Mouse (Mus musculus) kidney, adult 2 months (tissue): ENCODE measurements around the gene Dapp1. TPM values are rescaled to one million over a fixed set of nuclear protein-coding genes. Genes with fewer than 3 reads are reported as not detected.
A peak's percentile ranks its signal among the peaks of the same experiment; 100 is the strongest.
"Not testable (repeated sequence)": the region's sequence is repeated elsewhere in the genome, so short reads cannot be mapped to it uniquely, and the experiment has no call there.

Experiments
- DNase-seq: peaks from one replicate; pipeline ENCODE4 v3.0.0; 2021
- H3K27ac ChIP-seq: fragments of 200-500 bp; 2 replicates; pipeline ENCODE4 v1.5.1; 2012; ENCODE audit warnings: low read depth, low read length, control low read depth, inconsistent platforms; ENCODE audit not compliant: insufficient read depth
- H3K27me3 ChIP-seq: fragments of 200-500 bp; replicated peaks from 2 replicates; pipeline ENCODE4 v1.6.1; 2012; ENCODE audit warnings: mild to moderate bottlenecking, moderate library complexity, low read length, inconsistent platforms; ENCODE audit not compliant: control insufficient read depth, insufficient read depth
- H3K36me3 ChIP-seq: fragments of 200-500 bp; 2 replicates; pipeline ENCODE4 v1.6.1; 2012; ENCODE audit warnings: mild to moderate bottlenecking, moderate library complexity, low read length, inconsistent platforms; ENCODE audit not compliant: control insufficient read depth, insufficient read depth
- H3K4me1 ChIP-seq: fragments of 200-500 bp; 2 replicates; pipeline ENCODE4 v1.6.1; 2011; ENCODE audit warnings: low read length; ENCODE audit not compliant: control insufficient read depth, insufficient read depth
- H3K4me3 ChIP-seq: fragments of 200-500 bp; 2 replicates; pipeline ENCODE4 v1.5.1; 2011; ENCODE audit warnings: mild to moderate bottlenecking, low read depth, low read length, control low read depth; ENCODE audit not compliant: insufficient read depth
- CTCF ChIP-seq: fragments of 200-500 bp; conservative IDR thresholded peaks from 2 replicates; pipeline ENCODE4 v1.5.1; 2011; ENCODE audit warnings: low read depth, mild to moderate bottlenecking, control low read depth, low read length, moderate library complexity, mixed read lengths; ENCODE audit not compliant: insufficient read depth, insufficient read length
- POLR2A ChIP-seq: fragments of 200-500 bp; IDR thresholded peaks from one replicate; pipeline ENCODE4 v1.6.1; 2011; ENCODE audit warnings: low read depth, low read length, control low read depth
- WGBS: fragments of 180-500 bp; shearing (Covaris S2); methylation state at CpG from one replicate; pipeline ENCODE4 v1.1.7; 2018; 5-methylcytosine and 5-hydroxymethylcytosine counted together
- polyA plus RNA-seq: library from polyadenylated mRNA; depleted of rRNA; stranded (reverse); fragments of >200 nt; gene quantifications from 2 replicates; pipeline ENCODE4 v1.2.3, GENCODE M21; 2012

The Dapp1 gene
- polyA plus RNA-seq, 1 experiment: 2.3 TPM

DNA sequence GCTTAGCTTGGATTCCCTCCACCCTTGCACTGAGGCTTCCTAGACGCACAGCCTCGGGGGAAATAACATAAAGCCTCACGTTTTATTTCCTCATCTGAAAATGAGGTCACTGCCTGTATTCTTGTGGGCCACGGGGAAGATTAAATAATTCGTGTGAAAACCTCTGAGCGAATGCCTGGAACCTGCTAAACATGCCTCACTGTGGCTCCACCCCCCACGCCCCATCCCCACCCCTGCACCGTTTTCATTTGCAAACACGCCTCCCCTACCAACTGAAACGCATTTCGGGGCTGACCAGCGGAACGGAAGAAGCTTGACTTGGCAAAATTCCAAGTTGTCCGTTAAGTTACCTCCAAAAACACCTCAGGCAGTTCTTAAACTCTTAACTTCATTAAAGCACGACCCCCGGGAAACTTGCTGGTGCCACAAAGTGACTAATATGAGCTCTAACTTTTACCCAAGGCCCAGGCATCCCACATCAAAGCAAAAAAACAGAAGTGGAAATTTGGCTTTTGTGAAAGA lies 25.7 kb downstream of the Dapp1 start:
- no peaks in the 10 kb centered on the region for H3K36me3 ChIP-seq
- no peaks in the 10 kb centered on the region for H3K4me1 ChIP-seq
- WGBS: 10% methylated on average over 16 of the region's 16 CpGs
- H3K27me3 ChIP-seq: no peaks in the 10 kb centered on the region
- DNase-seq: peak; percentile 15
- TF ChIP-seq POLR2A: no peak
- TF ChIP-seq CTCF: no peak
- H3K4me3 ChIP-seq: no peak overlapping the region
- no peak overlapping the region for H3K27ac ChIP-seq

- no peak overlapping the region for H3K4me3 ChIP-seq
- no peak for DNase-seq
- TF ChIP-seq CTCF (no peak), POLR2A (no peak)
- H3K4me1 ChIP-seq: no peaks in the 10 kb centered on the region
- WGBS: 78% methylated on average over 23 of the region's 23 CpGs
- no peak overlapping the region for H3K27ac ChIP-seq
- no peaks in the 10 kb centered on the region for H3K27me3 ChIP-seq
- no peaks in the 10 kb centered on the region for H3K36me3 ChIP-seq
These were observed 27.0 kb downstream of the Dapp1 start for GRCm38 (mm10) chr3:137954256-137954916.

- 74% methylated on average over 14 of the region's 14 CpGs for WGBS
- Histone ChIP-seq H3K27me3 (no peaks in the 10 kb centered on the region), H3K4me1 (no peaks in the 10 kb centered on the region), H3K4me3 (no peak overlapping the region), H3K36me3 (no peaks in the 10 kb centered on the region), H3K27ac (no peak overlapping the region)
- TF ChIP-seq CTCF (no peak), POLR2A (no peak)
- peak; percentile 13 for DNase-seq
These were observed 28.1 kb downstream of the Dapp1 start for GRCm38 (mm10) chr3:137952914-137953880.

DNA sequence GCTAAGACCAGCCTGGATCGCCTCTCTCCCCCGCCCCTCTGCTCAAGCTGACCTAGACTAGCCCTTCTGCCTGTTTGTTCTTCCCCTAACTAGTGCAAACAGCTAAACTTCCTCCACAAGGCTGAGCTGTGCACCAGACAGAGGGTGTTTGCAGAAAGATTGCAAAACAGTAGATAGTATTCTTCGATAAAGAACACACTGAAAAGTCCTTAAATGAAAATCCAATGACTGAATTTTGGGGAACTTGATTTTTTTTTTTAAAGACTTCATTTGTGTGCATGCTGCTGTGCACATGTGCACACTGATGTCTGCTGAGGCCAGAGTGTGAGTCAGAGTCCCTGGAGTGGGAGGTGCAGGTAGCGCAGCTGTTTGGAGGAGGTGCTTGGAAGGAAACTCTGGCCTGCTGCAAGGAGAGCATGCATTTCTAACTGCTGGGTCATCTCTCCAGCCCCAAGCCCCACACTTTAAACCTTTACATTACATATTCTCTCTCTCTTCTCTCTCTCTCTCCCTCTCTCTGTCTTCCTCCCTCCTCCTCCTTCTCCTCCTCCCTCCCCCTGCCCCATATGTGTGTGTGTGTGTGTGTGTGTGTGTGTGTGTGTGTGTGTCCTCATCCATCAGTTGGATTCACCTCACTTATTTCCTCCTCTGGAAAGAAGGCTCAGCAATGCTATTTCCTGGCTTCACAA lies 29.0 kb downstream of the Dapp1 start:
- H3K4me3 ChIP-seq: no peak overlapping the region
- WGBS: 65% methylated on average over 4 of the region's 4 CpGs
- DNase-seq: no peak
- no peaks in the 10 kb centered on the region for H3K36me3 ChIP-seq
- no peaks in the 10 kb centered on the region for H3K4me1 ChIP-seq
- H3K27me3 ChIP-seq: no peaks in the 10 kb centered on the region
- H3K27ac ChIP-seq: peak overlapping the region; percentile 26; the same call in 1 of the 2 replicates
- no peak for TF ChIP-seq POLR2A
- no peak for TF ChIP-seq CTCF

GRCm38 (mm10) chr3:137951819-137952218 lies 29.5 kb downstream of the Dapp1 start:
- Histone ChIP-seq H3K27me3 (no peaks in the 10 kb centered on the region), H3K4me1 (no peaks in the 10 kb centered on the region), H3K36me3 (no peaks in the 10 kb centered on the region), H3K4me3 (no peak overlapping the region), H3K27ac (peak overlapping the region; percentile 26; the same call in 1 of the 2 replicates)
- no peak for DNase-seq
- TF ChIP-seq POLR2A (no peak), CTCF (no peak)
- 51% methylated on average over 7 of the region's 7 CpGs for WGBS

GRCm38 (mm10) chr3:137951302-137951701 lies 30.0 kb downstream of the Dapp1 start:
- H3K27ac ChIP-seq, DNase-seq, H3K4me1 ChIP-seq, H3K27me3 ChIP-seq, H3K36me3 ChIP-seq, H3K4me3 ChIP-seq: not testable (repeated sequence)
- WGBS: 95% methylated on average over 3 of the region's 3 CpGs
